Mouse (Mus musculus): ENCODE data around the gene Gm5799.
"Not testable (repeated sequence)": the region's sequence is repeated elsewhere in the genome, so short reads cannot be mapped to it uniquely, and the experiment has no call there.

The Gm5799 gene

DNA sequence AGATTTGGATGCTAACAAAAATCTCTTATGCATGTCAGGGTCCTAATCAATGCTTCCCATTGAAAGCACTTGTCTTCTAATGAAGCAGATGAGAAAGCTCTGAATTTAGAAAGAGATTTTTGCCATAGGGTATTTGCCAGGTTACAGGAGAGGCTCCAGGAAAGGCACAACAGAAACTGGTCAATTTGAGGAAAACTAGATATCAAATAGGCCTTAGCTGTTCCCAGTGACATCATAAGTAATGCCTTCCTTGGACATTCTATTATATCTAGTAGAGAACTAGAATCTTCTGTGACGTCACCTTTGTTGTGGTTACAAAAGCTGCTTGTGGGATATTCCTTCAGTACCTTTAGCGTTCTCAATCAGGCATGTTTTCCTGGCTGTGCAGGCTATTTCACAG lies at the start of gene Gm5799:
Gene Gm5799, plus strand, starts transcription at position 301 of the 400 bp plus-strand sequence.
- not testable (repeated sequence) for DNase-seq

DNA sequence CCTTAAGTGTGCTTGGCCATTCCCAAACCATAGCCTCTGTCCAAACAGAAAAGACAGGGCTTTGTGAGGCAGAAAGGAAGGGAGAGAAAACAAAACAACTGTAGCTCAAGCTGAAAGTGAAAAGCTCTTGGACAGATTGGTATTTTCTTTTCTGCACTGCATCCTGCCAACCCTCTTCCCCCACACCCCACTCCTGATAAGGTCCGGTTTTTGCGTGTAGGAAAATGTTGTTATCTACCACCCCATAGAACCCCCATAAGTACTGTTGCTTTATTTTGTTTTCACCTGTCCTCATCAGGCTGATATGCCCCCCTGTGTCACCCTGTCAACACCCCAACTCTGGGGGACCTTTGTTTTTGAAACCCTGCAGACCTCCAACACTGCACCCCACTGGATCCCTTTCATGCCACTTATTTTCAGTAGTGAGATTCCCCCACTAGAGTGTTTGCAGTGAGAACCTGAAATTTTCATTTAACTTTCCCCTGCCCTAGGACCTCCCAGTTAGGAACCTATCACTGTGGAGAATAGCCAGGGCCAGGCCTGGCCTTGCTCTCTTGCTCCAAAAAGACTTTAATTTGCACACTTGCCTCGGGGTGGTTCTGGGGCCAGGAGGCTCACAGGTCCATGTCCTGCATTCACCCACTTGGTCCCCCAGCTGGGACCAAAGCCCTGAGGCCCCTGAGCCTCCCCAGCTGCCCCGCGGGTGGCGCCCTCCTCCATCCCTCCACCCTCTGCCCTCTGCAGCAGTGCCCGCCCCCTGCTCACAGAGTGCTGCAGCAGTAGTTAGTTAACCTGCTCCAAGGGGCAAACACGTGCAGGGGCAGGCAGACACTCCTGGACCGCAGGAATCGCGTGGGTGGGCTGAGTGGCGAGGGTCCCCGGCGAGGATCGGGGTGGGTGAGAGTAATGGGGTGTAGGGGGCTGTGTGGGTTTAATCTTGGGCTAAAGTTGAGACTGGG lies 12.0 kb upstream of the Gm5799 start:
- not testable (repeated sequence) for DNase-seq

DNA sequence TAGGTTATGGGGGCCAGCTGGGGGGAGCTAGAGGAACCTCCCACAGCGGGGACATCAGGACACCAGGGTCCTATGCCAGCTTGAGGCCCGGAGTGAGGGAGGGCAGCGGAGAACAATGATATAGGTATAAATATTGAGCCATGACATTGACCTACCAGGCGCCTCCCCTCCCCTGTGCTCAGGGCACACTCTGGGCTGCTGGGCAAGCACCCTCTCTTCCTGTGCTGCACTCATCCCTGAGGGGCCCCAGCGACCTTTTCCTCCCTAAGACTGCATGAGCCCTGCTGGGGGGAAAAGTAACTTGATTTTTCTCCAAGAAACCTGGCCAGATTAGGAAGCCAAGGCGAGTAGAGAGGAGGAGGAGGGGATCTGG lies 11.4 kb upstream of the Gm5799 start:
- DNase-seq = not testable (repeated sequence)

DNA sequence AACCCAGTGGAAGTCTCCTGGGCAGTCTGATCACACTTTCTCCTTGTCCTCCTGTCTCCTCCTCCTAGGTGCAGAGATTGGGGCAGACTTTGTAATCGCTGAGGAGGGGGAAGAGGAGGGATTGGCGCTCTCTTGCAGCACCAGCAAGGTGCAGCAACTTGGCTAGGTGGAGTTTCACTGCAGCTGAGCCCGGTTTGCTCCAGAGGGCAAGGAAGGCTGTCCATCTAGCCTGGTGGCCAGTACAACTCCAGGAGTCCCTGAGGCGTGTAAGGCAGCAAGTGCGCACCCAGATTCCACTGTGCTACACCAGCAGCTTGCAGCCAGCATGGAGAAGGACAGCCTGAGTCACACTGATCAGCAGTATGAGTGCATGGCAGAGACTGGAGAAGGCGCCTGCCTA lies 11.0 kb upstream of the Gm5799 start:
- DNase-seq = peak; percentile 7

DNA sequence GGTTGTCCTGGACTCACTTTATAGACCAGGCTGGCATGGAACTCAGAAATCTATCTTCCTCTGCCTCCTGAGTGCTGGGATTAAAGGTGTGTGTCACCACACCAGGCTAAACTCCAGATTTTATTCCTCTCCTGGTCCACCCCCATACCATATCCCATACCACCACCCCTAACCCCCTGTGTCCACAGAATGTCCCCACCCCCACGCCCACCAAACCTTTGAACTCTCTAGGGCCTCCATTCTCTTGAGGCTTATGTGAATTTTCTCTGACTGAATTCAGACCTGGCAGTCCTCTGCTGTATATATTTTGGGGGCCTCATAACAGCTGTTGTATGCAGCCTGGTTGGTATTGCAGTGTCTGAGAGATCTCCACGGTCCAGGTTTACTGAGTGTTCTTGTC lies 5.2 kb upstream of the Gm5799 start:
- peak; percentile 6 for DNase-seq

DNA sequence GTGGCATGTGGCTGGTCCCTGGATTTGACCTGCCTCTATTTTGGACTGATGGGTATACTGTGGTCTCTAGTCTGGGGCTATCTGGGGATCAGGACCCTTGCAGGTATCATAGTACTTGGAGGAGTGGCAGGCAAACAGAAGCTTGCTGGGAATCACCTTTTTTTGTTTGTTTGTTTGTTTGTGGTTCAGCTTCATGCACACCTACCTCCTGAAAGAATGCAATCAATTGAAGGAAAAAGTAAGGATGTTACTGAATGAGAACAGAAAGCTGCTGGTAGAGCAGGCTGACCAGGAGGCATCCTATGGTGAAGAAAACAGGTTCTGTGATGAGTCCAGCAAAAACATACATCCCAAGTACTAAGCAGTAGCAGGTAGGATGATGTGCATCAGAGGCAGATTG lies 2.9 kb downstream of the Gm5799 start:
- DNase-seq = not testable (repeated sequence)

DNA sequence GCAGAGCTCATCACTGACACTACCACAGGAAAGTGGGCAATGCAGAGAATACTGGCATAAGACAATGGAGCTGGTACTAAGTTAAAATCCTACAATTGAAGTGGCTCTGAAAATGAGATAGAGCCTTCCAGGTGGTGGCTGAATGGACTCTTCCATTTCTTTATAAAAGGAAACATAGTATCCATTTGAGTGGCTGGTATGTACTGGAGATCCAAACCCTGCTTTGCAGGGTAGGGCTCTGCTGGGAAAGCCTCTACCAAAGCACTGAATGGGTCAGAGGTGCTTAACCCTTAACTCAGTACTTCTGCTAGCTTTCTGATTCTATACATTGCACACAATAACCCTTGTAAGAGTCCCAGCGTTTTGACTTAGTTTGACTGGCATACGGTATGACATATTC lies 8.9 kb downstream of the Gm5799 start:
- not testable (repeated sequence) for DNase-seq

DNA sequence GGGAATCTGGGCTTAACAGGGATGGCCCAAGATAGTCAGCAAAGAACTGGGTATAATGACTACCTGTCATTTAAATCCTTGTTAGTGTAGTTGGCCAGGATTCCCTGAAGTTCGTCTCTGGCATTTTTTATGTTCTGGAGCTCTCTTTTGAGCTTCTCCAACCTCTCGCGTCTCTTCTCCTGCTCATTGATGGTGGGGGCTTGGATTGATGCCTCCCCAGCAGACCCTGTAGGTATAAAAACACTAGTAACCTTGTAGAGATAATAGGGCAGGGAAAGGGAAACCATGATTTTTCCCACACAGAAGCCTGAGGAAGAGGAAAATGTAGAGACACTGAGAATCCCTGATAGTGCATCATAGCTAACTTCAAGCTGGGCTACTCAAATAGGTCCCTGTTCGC lies 34.6 kb downstream of the Gm5799 start:
- DNase-seq = not testable (repeated sequence)

DNA sequence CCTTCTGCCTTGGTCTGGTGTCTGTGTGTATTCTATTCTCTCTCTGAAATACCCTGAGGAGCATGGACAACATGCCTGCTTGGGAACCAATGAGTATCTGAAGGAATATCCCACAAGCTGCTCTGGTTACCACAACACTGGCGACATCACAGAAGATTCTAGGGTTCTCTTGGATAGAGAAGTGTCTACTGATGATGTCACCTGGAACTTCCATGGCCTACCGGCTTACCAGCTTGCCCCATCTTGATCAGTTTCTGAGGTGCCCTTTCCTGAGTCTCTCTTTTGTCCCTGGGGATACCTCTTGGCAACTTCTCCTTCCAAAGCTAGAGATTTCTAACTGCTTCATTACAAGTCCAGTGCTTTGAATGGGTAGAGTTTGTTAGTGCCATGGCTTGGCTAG lies 35.7 kb downstream of the Gm5799 start, which contains the start of gene Gm17654:
Gene Gm17654, minus strand, starts transcription at position 101 of the 400 bp plus-strand sequence.
- DNase-seq = not testable (repeated sequence)
